Mouse (Mus musculus): ENCODE measurements around the gene Dync2li1.

The Dync2li1 gene

DNA sequence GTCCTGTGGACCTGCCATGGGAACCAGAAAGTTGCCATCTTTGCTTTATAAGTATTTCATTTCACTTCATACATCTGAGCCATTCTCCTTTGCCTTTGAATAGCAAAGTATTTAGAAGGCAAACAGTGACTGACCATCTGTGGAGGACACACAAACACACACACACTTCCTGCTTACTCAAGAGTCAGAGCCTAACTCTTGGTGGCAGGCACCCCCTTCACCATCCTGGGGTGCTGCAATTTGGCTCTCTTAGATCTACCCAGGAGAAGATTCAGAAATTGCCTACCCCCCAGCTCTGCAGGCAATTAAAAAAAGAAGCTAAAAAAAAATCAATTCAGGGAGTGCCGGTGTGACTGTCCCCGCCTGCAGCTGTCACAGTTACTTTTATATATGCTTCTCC lies 20.2 kb downstream of the Dync2li1 start:
- DNase-seq (ENCODE audit: low spot score), result no peak

DNA sequence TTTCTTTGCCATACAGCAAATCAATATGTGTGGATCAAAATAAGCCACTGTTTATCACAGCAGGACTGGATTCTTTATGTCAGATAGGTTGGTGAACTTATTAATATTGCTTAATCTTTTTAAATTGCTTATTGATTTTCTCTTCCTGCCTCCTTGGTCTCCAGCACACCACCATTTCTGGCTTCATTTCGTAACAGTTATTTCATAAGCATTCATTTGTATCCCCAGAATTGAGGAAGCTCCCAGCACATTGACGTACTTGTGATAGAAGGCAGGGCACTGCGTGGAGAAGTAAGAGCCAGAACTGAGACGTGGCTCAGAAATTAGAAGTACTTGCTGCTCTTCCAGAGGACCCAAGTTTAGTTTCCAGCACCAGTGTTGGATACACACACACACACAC lies 21.3 kb downstream of the Dync2li1 start:
- no peak for DNase-seq (ENCODE audit: low spot score)

DNA sequence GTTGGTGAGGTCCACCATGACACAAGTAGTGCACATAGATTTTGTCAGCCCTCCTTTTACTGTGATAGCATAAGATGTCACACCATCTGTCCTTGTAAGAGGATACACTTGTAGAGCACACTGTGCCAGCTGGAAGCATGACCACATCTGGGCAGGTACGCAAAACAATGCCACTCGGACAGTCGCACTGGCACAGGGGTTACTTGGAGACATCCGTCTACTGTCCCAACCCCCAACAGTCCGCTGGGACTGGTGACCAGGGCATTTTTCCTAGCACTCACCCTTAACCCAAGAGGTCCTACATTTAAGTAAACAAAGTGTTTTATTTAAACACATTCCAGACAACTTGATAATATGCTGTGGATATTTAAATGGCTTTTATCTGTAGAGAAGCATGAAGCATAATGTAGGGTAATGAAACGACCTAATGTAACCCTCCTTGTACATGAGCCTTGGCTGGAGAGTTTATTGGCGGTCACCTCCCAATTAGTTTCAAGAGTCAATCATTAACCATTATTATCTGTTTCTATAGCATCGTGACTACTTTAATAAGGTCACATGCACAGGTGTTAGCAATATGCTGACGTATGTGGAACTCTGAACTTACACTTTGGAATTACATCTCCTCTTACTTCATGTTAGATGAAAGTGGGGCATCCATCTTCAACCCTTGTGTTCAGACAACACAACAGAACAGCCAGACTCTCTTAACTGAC lies 24.2 kb downstream of the Dync2li1 start:
- DNase-seq (ENCODE audit: low spot score), result no peak

DNA sequence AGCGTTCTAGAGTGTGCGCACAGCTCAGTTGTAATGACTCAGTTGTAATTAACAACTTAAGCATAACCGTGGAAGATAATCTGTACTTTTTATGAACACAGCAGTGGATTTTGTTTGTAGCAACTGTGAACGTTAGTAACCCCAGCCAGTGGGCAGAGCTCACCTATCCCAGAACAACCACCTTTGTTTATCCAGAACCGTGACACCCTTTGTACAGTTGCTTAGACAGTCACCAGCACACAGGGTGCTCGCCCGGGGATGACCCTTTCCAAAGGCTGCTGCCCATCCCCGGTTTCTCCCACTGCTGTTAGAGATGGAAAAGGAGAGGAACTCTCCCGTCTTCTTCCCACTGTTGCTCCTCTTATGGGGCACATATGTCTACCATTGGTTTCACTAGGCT lies 27.2 kb downstream of the Dync2li1 start:
- no peak for DNase-seq (ENCODE audit: low spot score)

DNA sequence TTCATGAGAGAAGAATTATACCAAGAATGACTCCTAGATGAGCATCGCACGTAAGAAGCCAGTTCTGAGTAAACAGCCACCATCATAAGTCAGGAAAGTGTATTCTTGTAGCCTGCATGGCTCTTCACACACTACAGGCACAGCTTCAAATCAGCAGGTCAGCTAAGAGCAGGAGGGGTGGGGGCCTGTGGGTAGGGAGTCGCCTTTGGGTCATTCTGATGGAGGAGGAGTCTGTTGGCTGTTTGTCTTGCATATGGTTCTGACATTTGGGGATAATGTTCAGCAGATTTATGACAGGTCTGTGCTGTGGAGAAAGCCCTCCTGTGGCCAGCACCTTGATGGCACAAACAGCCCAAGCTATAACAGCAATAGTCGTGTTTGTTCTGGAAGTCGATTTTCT lies 29.9 kb downstream of the Dync2li1 start:
- DNase-seq (ENCODE audit: low spot score), result no peak

DNA sequence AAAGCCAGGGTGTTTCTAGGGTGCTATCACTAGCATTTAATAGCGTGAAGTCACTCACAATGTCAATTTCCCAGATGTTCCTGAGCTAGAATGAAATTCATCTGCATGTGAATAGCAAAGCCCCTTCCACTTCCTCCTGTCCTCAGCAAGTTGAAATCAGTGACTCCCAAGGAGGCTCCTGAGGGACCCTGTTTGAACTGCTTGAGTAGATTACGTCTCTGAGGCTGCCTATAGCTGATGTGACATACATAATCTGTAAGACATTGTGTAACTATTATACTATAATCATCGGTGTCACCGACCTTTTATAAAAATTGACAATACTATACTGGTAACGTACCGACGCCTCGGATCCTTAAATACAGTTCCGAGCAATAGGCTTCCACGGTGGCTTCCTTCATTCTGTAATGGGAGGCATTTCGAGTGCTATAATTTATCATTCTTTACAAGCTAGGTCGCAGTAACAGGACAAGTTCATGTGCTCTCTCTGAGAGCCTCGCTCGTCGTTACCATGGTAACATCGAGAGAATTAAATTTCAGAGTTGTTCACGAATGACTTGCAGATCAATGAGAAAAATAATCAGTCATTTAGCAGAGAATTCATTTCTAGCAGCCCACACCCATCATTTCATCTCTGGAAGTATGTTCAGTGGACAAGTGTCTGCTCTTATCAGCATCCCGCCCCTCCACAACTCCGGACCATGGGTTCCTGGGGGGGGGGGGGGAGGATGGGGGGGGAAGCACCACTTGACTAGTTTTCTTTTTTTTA lies 30.5 kb downstream of the Dync2li1 start:
- DNase-seq (ENCODE audit: low spot score), result no peak

DNA sequence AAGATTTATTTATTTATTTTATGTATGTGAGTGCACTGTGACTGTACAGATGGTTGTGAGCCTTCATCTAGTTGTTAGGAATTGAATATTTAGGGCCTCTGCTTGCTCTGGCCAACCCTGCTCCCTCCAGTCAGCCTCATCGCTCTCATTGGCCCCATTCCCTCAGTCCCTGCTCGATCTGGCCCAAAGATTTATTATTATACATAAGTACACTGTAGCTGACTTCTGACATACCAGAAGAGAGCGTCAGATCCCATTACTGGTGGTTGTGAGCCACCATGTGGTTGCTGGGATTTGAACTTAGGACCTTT lies 31.1 kb downstream of the Dync2li1 start:
- DNase-seq (ENCODE audit: low spot score), result no peak

DNA sequence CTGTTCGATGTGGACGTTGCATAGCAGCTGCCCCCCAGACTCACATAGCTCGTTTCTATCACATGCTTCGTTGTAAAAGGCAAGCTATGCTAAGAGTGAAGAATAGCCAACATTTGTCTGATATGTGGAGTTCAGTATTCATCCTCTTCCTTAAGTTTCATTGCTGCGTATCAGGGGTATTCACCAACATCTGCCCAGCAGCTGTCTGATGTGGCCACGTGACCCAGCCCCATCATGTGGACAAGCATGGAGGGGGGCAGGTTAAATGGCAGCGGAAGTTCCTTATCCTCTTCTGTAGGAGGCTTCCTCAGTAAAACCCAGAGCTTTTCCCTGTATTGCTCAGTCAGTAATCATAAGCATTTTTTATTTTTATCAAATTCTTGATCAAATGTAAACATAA lies 31.5 kb downstream of the Dync2li1 start:
- DNase-seq (ENCODE audit: low spot score), result no peak

DNA sequence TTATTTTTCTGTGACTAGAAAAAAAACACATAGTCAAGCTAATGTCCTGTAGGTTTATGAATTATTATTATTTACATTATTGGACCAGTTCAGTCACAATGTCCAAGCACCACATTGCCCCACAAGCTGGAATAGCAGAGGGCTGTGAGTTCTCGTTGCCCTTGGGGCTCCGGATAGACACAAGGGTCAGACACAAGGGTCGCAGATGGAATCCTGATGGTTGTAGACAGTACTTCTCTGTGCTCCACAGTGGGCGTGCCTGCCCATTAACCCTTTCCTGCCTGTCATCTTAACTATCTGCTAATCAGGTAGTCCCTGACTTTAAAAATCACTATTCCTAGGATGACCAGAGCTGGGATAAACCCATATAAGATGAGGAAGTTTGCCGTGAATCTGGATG lies 31.9 kb downstream of the Dync2li1 start:
- DNase-seq (ENCODE audit: low spot score), result no peak

DNA sequence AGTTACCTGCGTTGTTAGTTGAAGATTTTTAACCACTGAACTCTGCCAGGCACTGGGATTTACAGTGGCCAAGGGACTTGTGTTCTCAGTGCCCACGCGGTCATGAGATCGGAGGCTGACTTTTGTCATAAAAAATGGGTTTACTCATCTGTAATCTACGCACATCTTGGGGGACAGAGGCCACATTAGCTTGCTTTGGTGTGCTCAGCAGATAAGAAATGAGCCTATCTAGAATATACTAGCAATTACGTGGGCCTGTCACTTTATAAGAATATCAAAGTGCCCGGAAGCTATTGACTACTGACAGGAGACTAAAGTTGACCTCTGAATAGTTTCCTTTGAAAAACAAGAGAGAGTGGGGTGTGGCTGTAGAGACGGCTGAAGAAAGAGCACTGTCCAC lies 32.7 kb downstream of the Dync2li1 start:
- no peak for DNase-seq (ENCODE audit: low spot score)

DNA sequence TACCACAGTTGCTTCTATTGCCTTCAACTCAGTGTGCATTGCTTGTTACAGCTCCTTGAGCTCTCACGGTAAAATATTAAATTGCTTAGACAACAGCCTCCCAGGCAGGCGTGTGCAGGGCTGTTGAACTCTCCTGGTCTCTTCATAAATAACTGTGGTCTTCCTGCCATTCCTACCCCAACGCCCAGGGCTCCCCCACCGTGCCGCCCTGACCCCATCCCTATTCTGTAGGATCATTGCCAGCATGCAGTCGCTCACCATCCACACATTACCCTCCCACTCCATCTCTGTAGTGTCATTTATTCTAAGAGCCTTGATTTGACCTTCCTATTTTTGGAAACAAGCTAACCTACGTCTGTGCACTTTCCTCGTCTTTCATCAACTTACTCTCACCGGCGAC lies 38.8 kb downstream of the Dync2li1 start:
- DNase-seq (ENCODE audit: low spot score), result no peak

DNA sequence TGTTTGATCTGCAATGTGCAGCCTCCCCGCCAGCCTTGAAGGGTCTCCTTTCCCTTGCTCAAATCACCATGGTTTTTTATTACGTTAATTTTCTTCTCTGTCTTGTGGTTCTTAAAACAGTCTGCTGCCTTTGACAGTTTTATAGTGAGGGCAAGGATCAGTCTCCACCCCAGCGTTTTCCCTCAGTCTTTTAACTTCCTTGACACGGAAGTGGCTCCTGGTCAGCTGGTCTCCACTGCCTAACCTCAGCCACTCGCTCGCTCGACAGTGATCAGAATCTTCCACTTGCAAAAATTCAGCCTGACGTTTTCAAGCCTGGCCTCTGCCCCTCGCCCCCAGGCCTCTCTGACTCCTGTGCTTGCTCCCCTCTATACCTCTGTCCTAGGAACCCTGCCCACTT lies 39.4 kb downstream of the Dync2li1 start:
- DNase-seq (ENCODE audit: low spot score), result no peak

DNA sequence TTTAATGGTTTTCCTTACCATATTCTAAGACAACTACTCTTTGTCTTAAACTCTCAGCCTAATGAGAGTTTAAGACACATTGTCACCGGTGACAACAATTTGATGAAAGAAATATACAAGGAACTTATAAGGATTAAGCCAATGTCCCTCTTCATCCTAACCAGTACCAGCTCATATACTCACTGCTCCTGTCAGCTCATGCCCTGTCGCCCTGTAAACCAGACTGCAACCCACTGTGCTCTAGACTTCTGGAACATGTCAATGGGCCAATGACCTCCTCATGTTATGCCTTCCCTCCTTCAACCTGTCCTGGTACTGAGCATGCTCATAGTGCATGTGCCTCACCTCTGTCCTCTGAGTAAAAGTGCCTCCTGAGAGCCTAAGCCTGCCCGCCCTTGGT lies 41.6 kb downstream of the Dync2li1 start:
- no peak for DNase-seq (ENCODE audit: low spot score)

DNA sequence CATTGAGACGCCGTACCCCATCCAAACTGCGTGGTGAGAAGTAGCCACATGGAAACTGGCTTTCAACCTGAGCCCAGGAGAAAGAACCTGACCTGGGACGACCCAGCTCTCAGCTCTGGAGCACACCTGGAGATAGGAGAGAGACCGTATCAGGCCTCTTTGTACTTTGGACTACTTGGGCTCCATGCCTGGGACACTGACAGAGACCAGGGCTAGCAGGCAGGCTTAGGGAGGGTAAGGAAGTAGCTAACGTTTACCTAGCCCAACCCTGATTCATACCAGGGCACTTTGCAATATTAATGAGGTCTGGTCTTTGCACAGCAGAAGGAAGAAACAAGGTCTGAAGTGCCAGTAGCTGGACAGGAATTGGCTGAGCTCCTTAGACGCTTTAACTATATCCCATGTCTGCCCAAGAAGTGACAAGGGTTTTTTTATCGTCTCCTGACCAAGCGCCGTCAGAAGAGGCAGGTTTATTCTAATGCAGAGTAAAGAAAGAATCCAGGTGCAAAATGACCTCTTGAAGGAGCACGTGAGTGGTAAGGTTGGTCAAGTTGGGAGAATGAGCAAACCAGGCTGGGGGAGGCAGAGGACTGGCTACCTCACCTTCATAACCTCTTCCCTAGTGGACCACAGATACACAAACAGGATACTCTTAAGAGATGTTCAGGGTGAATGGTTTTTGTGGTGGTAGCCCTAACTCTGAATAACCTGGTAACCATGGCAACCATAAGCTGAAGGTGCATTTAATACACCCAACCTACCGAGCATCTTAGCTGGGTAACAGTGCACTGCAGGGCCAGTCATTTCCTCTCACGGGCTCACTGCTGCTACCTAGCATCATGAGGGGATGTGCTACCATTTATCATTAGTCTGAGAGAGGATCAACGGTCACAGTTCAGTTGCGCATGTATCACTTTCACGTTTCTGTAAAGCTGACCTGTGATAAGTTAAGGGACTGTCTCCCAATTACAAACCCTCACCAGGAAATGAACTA lies 46.4 kb downstream of the Dync2li1 start:
- DNase-seq (ENCODE audit: low spot score), result no peak

DNA sequence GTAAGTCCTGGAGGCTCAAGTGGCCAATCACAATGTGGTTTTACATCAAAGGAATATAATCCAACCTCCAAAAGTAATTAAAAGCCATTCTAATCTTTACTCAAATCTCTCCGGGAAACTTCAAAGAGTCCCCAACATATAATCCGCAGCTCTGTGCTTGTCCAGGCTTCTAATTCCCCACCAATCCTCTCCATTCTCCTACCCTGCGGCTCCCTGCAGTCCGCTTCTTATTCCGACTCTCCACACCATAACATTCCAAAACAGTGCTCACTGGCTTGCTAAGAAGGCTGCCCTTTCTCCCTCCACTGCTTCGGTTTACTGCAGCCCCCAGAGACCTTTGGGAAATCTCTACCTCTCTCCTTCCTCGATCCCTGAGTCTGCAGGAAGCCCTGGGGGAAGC lies 47.8 kb downstream of the Dync2li1 start:
- DNase-seq (ENCODE audit: low spot score), result no peak

DNA sequence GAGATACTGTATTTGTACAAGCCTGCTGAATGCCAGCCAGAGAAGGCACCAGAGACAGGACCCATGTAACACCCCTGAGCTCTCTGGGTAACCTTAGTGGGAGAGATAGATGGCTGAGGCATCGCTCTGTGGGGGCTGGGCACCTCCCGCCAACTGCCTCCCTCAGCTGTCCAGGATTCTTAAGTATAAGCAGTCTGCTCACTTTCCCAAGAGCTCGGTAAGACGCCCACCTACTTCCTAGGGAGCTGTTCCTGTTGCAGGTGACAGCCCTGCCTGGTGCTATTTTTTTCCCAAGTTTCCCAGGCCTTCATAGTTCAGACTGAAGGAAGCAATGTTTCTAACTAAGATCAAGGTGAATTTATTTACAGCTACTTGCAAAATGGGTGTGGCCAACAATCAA lies 48.9 kb downstream of the Dync2li1 start:
- DNase-seq (ENCODE audit: low spot score), result no peak

DNA sequence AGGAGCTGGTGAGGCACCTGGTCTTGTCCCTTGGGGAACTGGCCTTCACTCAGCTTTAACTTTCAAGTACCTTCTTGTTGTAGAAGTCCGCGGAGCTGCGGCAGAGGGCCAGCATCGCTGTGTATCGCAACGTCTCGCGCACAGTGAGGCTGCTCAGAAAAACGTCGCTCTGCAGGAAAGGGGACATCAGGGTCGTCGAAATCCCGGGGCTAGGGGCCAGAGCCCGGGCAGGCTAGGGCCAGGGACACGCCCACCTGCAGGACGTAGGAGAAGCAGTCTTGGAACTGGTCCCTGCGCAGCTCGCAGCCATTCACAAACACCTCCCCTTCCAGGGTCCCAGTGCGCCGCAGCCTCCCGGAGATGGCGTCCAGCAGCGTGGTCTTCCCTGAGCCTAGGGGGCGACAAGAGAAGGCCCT lies 49.7 kb downstream of the Dync2li1 start, which contains the start of gene Abcg8:
TSS of gene Abcg8 (plus strand) at position 352 of the 416 bp plus-strand sequence.
- peak; percentile 10 for DNase-seq (ENCODE audit: low spot score)

DNA sequence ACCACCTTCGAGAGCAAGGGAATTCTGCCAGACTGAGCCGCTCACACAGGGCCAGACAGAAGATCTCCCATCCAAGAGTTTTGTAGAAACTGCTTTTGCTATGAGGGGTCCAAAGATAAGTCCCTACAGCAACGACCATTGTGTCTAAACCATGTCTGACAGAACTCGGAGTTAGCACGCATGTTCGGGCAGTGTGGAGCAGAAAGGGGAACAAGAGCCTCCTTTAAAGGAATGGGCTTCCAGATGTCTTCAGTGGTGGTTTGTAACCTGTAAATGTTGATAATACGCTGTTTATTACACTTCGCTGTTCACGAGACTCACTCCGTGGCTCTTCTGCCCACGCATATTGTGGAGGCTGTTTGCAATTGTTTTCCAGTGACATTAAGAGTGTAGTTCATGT lies 51.3 kb downstream of the Dync2li1 start:
- no peak for DNase-seq (ENCODE audit: low spot score)

DNA sequence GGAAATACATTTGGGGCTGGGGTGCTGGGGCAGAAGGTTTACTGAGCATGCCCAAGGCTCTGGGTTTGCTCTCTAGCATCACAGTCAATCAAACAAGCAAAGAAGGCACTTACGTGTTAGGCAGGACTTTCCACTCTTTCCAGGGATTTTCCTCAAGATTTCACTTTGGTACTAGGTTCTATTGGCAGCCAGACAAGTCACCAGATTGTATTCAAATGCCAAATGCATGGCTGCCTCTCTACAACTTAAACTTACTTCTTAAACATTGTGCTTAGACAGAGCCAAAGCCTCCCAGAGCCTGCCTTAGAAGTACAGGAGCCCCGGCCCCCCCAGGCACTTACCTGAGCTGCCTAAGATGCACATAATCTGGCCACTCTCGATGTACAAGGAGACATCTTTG lies 55.4 kb downstream of the Dync2li1 start:
- DNase-seq (ENCODE audit: low spot score), result no peak

DNA sequence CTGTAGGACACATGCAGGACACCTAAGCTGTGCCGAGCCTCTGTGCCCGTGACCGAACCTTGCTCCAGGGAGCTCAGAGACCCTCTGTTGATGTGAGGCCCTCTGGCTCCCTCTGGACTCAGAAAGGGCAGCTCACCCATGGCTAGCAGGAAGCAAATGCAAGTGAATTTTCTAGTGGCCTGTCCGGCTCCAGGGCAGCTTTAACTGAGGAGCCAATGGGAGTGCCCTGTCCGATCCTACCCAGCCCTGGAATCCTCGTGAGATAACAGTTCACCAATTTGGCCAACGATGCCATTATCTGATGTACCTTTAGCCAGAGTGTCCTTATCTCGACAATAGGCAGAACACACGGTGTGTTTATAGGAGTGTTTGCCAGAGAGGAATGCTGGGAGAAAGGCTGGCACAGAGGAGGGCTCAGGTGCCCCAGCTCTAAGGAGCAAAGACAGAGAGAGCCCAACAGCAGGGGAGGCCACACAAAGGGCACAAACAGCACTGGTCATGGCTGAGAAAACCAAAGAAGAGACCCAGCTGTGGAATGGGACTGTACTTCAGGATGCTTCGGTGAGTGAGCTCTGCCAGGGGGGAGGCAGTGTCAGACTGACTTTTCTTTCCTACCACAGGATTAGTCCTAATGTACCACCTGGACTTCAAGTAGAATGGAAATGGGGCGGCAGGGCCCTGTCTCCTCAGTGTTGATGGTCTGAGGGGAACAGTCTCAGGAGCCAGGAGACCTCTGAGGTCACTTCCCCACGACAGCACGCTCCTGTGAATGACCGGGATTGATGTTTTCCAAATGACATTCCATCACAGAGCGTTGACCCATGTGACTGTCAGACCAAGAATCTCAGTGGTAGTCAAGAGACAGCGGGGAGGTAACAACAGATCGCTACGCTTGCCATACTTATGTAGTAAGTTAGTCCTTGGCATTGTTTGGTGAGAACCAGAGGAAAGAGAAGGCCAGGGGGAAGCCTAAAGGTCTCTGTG lies 56.7 kb downstream of the Dync2li1 start, which contains the start of gene Abcg5:
TSS of gene Abcg5 (minus strand) at position 278 of the 984 bp plus-strand sequence.
- DNase-seq (ENCODE audit: low spot score), result no peak

DNA sequence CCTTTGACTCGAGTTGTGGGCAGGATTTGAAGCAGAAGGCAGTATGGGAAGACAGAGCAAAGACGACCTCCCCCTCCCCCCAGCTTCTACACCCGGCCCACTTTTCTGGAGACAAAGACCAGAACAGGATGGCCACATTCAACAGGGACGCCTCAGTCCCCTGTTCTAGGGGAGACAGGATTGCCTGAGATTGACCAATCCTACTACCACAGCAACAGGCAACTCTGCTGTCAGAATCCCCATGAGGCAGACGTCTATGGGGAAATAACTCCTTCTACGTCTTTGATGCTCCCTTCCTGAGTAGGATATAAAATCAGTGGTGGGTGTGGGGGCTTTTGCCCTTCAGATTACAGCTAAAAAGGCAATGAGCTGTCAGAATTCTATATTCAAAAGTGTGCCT lies 58.0 kb downstream of the Dync2li1 start:
- DNase-seq (ENCODE audit: low spot score), result no peak
